Mouse (Mus musculus) heart, embryonic 11.5 days (tissue): ENCODE data around the gene Prm3. TPM values are rescaled to one million over a fixed set of nuclear protein-coding genes. Genes with fewer than 3 reads are reported as not detected.

Source experiments
- ATAC-seq: fragments of 200-750 bp; cut with Nextera tagmentation; replicated peaks from 2 replicates; pipeline ENCODE4 v1.8.0; 2017; ENCODE audit warnings: moderate library complexity; ENCODE audit not compliant: insufficient number of reproducible peaks, low FRiP score, low TSS enrichment
- H3K27ac ChIP-seq: fragments of 300-500 bp; sonication (generic); 2 replicates; pipeline ENCODE4 v1.5.1; 2014; ENCODE audit warnings: mild to moderate bottlenecking, low read depth, low read length
- H3K27me3 ChIP-seq: fragments of 300-500 bp; sonication (generic); 2 replicates; pipeline ENCODE4 v1.6.1; 2014; ENCODE audit warnings: mild to moderate bottlenecking, low read length, mixed read lengths; ENCODE audit not compliant: control insufficient read depth, insufficient read depth
- H3K36me3 ChIP-seq: fragments of 300-500 bp; sonication (generic); 2 replicates; pipeline ENCODE4 v1.6.1; 2014; ENCODE audit warnings: mild to moderate bottlenecking, low read length, moderate library complexity, mixed read lengths; ENCODE audit not compliant: control insufficient read depth, insufficient read depth
- H3K4me1 ChIP-seq: fragments of 300-500 bp; sonication (generic); 2 replicates; pipeline ENCODE4 v1.6.1; 2014; ENCODE audit warnings: low read length; ENCODE audit not compliant: control insufficient read depth, insufficient read depth
- H3K4me2 ChIP-seq: fragments of 300-500 bp; sonication (generic); 2 replicates; pipeline ENCODE4 v1.6.1; 2014; ENCODE audit warnings: mild to moderate bottlenecking, moderate library complexity
- H3K4me3 ChIP-seq: fragments of 300-500 bp; sonication (generic); 2 replicates; pipeline ENCODE4 v1.5.1; 2014; ENCODE audit warnings: low read depth, low read length
- H3K9ac ChIP-seq: fragments of 300-500 bp; sonication (generic); 2 replicates; pipeline ENCODE4 v1.6.1; 2014; ENCODE audit warnings: mild to moderate bottlenecking, low read depth, low read length, moderate library complexity
- H3K9me3 ChIP-seq: fragments of 300-500 bp; sonication (generic); replicated peaks from 2 replicates; pipeline ENCODE4 v1.6.1; 2016; ENCODE audit warnings: low read length; ENCODE audit not compliant: control insufficient read depth
- WGBS: fragments of 180-500 bp; shearing (Covaris S2); extraction: QIAGEN DNeasy Blood & Tissue Kit; methylation state at CpG from one replicate; pipeline ENCODE4 v1.1.7; 2014; ENCODE audit not compliant: insufficient replicate concordance; 5-methylcytosine and 5-hydroxymethylcytosine counted together
- polyA plus RNA-seq: library from polyadenylated mRNA; unstranded; fragments of >200 nt; fragmentation: Nextera tagmentation; extraction: Ambion mirVana; gene quantifications from 2 replicates; pipeline ENCODE4 v1.2.1, GENCODE M21; 2014

Prm3 gene
- polyA plus RNA-seq, 1 experiment from 2014 or later = not detected

- no peak for ATAC-seq
- Histone ChIP-seq H3K36me3 (no peaks in the 10 kb centered on the region), H3K9me3 (no peaks in the 10 kb centered on the region), H3K4me1 (peaks cover 20% of the 10 kb centered on the region), H3K27me3 (peaks cover 2% of the 10 kb centered on the region; the same call in 1 of the 2 replicates), H3K27ac (no peak overlapping the region), H3K4me3 (no peak overlapping the region), H3K9ac (no peak overlapping the region), H3K4me2 (no peak overlapping the region)
- 59% methylated on average over 19 of the region's 19 CpGs for WGBS
Observed at GRCm38 (mm10) chr16:10771769-10772510, 18.8 kb downstream of the Prm3 start.

GRCm38 (mm10) chr16:10770531-10771325, 20.0 kb downstream of the Prm3 start:
- Histone ChIP-seq H3K4me1 (peaks cover 20% of the 10 kb centered on the region), H3K27ac (no peak overlapping the region), H3K4me2 (no peak overlapping the region), H3K9ac (no peak overlapping the region), H3K27me3 (peaks cover 2% of the 10 kb centered on the region; the same call in 1 of the 2 replicates), H3K36me3 (no peaks in the 10 kb centered on the region), H3K9me3 (no peaks in the 10 kb centered on the region), H3K4me3 (no peak overlapping the region)
- no peak for ATAC-seq
- 36% methylated on average over 4 of the region's 4 CpGs for WGBS

GRCm38 (mm10) chr16:10769661-10770060, 21.1 kb downstream of the Prm3 start:
- ATAC-seq = no peak
- H3K36me3 ChIP-seq = no peaks in the 10 kb centered on the region
- no peak overlapping the region for H3K4me3 ChIP-seq
- no peak overlapping the region for H3K4me2 ChIP-seq
- H3K9me3 ChIP-seq = no peaks in the 10 kb centered on the region
- no peak overlapping the region for H3K27ac ChIP-seq
- 48% methylated on average over 2 of the region's 2 CpGs for WGBS
- H3K9ac ChIP-seq = no peak overlapping the region
- H3K4me1 ChIP-seq = peaks cover 17% of the 10 kb centered on the region
- peaks cover 2% of the 10 kb centered on the region; the same call in 1 of the 2 replicates for H3K27me3 ChIP-seq

- Histone ChIP-seq H3K27ac (no peak overlapping the region), H3K27me3 (peaks cover 2% of the 10 kb centered on the region; the same call in 1 of the 2 replicates), H3K9me3 (no peaks in the 10 kb centered on the region), H3K9ac (no peak overlapping the region), H3K4me1 (peaks cover 16% of the 10 kb centered on the region), H3K36me3 (no peaks in the 10 kb centered on the region), H3K4me2 (no peak overlapping the region), H3K4me3 (no peak overlapping the region)
- ATAC-seq = no peak
- 45% methylated on average over 9 of the region's 9 CpGs for WGBS
Observed at GRCm38 (mm10) chr16:10768821-10769220, 21.9 kb downstream of the Prm3 start.

- no peak overlapping the region for H3K27ac ChIP-seq
- no peak overlapping the region for H3K9ac ChIP-seq
- H3K4me2 ChIP-seq = no peak overlapping the region
- no peaks in the 10 kb centered on the region for H3K36me3 ChIP-seq
- no peak for ATAC-seq
- H3K9me3 ChIP-seq = no peaks in the 10 kb centered on the region
- H3K4me3 ChIP-seq = no peak overlapping the region
- H3K4me1 ChIP-seq = peaks cover 16% of the 10 kb centered on the region
- 33% methylated on average over 4 of the region's 4 CpGs for WGBS
- H3K27me3 ChIP-seq = peaks cover 2% of the 10 kb centered on the region; the same call in 1 of the 2 replicates
Observed at GRCm38 (mm10) chr16:10767158-10767557, 23.6 kb downstream of the Prm3 start.

- Histone ChIP-seq H3K27me3 (peaks cover under 1% of the 10 kb centered on the region; the same call in 1 of the 2 replicates), H3K4me1 (peaks cover 7% of the 10 kb centered on the region), H3K4me3 (no peak overlapping the region), H3K27ac (no peak overlapping the region), H3K9me3 (no peaks in the 10 kb centered on the region), H3K9ac (no peak overlapping the region), H3K4me2 (no peak overlapping the region), H3K36me3 (no peaks in the 10 kb centered on the region)
- ATAC-seq = no peak
- 55% methylated on average over 2 of the region's 2 CpGs for WGBS
Observed at GRCm38 (mm10) chr16:10764323-10764722, 26.4 kb downstream of the Prm3 start.

DNA sequence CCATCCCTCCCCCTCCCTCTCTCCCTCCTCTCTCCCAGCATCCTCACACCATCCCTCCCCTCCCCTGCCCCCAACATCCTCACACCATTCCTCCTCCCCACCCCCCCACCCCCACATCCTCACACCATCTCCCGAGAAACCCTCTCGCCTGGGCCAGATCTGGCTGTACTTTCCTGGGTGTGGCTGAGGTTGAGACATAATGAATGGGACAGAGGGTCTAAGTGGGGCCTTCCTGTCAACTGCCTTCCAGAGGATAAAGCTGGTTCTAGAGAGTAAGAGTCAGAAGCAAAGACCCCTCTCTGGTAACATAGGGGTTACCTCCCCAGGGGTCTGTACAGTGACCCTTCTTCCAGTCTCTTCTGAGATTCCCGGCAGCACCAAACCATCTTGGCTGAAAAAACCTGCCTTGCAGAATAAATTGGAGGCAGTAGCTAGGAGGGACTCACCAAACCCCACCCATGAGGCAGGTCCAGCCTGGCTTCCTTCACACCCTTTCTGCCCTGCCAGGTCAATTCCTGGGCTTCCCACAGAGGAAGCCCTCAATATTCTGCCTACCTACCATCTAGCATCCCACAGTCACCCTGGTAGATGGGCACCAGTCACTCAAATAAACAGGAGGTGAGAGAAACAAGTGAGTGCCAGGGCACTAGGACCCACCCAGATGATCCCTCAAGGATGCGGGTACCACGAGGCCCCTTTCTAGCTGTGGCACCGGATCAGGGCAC, 27.0 kb downstream of the Prm3 start:
- H3K4me3 ChIP-seq = no peak overlapping the region
- peaks cover 7% of the 10 kb centered on the region for H3K4me1 ChIP-seq
- ATAC-seq = no peak
- no peak overlapping the region for H3K27ac ChIP-seq
- no peaks in the 10 kb centered on the region for H3K9me3 ChIP-seq
- no peaks in the 10 kb centered on the region; the same call in 1 of the 2 replicates for H3K27me3 ChIP-seq
- no peak overlapping the region for H3K4me2 ChIP-seq
- H3K36me3 ChIP-seq = no peaks in the 10 kb centered on the region
- 46% methylated on average over 6 of the region's 6 CpGs for WGBS
- no peak overlapping the region for H3K9ac ChIP-seq

GRCm38 (mm10) chr16:10762569-10763180, 28.0 kb downstream of the Prm3 start:
- WGBS = 68% methylated on average over 5 of the region's 5 CpGs
- Histone ChIP-seq H3K27me3 (0 out of 2 replicates have a peak, but pooled peaks cover 3% of the 10 kb centered on the region), H3K4me3 (no peak overlapping the region), H3K4me1 (peaks cover 7% of the 10 kb centered on the region), H3K36me3 (no peaks in the 10 kb centered on the region), H3K27ac (no peak overlapping the region), H3K9ac (no peak overlapping the region), H3K4me2 (no peak overlapping the region), H3K9me3 (no peaks in the 10 kb centered on the region)
- ATAC-seq = no peak
